Mouse (Mus musculus): ENCODE data around the gene Cdc20.

Gene Cdc20

DNA sequence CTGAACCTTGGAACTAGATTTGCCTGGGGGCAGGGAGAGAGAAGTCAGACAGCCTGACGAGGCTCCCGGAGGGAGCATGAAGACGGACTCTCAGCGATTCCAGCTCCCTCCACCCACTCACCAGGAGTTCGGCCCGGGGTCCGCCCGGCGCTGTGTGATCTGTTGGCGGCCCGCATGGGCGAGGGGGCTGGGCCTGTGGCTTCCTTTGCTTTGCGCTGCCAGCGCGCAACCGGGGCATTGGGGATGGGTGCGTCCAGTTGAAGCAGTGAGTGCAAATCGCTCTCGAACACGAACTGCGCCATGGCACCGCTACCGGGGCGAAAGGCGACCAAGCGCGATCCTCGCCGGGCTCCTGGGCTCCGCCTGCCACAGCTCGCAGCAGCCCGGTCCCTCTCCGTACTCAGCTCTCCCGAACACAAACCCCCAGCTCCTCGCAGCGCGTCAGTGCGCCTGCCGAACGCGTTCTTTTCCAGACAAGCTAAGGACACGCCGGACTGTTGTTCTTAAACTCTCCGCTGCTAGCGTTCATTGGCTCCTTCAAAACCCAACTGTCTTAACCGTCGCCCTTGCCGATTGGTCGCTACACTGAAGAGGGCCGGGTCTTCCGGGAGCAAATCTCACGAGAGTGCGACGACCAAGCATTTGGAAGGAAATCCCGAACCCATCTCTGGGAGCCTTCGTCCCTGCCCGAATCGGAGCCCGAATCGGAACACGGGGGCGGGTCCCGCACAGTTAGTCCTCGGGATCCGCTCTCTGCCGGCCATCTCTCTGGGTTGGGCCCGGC is at the start of gene Cdc20:
Gene Cdc20, minus strand, starts transcription at position 533 of the 784 bp plus-strand sequence.
- peak; percentile 96 to 98 for DNase-seq (ENCODE audit: low spot score in 2 of 2)

DNA sequence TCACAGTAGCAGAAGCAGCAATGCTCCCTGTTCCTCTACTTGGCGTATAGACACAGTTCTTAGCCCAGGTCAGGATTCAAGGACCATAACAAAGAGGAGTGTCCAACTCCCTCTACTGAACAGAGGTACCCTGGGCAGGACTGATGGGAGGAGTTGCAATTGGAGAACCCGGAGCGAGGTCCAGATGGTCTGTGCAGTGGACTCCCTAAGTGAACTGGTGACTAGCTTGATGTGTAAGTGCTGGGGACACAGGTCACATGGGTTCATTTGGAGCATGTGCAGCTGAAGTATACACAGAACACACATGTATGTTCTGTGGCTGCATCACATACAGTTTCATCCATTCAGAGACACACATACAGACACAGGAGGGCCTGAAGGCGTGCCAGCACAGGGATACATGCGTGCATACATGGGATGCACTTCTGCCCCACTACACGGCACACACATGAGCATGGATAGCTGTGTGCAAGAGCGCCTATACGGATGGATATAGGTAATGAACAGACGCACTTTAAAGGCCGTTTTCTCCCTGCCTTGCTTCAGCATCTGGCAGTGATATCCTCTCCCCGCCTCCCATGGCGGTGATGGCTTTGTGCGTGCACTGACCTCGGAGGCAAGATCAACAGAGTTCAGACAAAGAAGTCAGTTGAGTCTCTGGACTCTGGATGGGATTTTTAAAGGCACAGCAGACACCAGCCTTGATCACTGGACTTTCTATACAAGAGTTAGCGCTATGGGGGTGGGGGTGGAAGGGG is 39.8 kb upstream of the Cdc20 start:
- no peak for DNase-seq (ENCODE audit: low spot score in 2 of 2)

DNA sequence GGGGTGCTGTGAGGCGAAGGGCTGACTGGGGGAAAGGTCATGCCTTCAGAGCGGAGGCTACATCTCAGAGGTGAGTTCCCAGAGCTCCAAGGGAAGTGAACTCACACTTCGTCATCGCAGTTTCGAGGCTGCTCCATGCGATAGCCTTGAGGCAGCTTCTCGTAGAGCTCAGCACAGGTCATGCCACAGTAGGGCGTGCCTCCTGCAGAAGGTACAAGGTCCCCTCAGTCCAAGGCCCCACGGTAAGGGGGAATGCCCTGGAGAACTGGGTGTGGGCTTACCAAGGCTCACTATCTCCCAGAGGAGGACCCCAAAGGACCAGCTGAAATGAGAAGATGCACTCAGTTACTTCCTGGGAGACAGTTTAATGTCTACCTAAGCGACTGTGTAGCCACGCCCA is 35.5 kb upstream of the Cdc20 start:
- DNase-seq (ENCODE audit: low spot score in 2 of 2) = no peak

DNA sequence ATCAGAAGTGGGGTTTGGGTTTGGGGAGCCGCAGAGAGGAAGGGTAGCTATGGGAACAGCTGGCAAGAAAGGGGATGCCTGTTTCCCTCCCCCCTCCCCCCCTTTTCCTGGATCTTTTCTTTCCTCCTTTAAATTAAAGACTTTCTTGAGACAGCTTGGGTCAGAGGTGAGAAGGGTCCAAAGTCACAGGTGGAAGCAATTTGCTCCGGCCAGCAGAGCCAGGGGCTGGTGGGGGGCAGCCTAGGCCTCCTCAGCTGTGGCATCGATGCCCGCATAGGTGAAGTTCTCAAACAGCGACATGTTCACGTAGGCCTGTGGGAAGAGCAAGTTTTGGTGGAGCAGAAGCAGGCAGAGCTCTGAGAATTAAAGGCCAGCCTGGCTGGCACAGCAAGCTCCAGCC is 34.1 kb upstream of the Cdc20 start:
- no peak for DNase-seq (ENCODE audit: low spot score in 2 of 2)

DNA sequence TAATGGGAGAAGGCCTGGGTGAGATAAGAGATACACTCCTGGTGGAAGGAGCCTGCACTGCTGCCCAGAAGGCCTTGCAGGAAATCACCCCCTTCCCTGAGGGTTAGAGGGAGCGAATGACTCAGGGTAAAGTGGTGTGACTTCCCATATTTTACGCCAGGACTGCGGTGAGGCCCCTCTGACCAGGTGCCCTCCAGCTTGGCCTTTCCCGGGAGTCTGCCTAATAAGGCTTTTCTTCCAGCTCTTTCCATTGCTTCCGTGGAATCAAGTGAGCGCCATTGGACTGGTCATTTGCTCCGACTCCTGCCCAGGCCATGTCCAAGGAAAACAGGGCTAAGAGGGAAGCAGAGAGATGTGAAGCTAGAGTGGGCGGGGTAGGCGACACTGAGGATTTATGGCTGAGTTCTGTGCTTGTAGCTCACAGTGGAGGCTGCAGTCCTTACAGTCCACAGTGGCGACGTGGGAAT is 28.6 kb upstream of the Cdc20 start:
- no peak for DNase-seq (ENCODE audit: low spot score in 2 of 2)

DNA sequence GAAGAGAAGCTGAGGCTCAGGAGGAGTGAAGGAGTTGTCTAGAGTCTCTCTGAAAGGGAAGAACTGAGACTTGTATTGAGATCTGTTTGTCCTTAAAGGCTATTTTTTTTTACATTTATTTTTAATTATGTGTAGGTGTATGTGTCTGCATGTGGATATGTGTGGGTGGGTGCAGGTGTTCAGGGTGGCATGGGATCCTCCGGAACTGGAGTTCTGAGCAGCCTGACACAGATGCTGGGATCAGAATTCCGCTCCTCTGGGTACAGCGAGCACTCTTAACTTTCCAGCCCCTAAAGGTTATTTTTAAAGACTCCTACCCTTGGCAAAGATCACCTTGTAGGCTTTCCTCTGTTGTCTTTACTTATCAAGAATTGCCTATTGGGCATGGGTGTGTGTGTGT is 27.8 kb upstream of the Cdc20 start:
- DNase-seq (ENCODE audit: low spot score in 2 of 2) = no peak

DNA sequence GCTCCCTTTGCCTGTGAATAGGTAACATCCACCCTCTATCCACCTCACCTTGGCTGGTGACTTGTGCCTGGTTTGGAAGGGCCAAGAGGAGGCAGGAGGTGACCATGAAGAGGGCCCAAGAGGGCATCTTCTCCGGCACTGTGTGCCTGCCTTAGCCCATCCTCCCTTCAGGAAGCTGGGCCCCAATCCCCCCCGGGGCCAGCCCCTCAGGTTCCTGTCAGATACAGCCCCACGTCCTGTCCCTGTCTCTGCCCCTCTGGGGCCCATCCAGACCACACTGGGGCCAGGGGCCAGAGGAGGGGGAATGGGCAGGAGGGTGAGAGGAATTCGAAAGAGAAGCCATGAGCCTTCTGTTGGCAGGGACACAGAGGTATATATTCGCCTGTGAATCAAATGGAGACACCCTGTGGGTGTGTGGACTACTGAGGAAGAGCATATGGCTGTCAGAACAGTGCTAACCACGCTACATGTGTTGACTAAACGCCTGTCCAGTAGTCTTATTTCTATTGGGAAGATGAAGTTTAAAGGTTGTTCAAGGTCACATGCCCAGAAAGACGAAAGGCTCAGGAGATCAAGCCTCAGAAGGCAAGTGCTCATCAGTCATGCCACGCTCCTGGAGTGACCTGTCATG is 20.3 kb upstream of the Cdc20 start, which contains the start of gene Mpl:
Gene Mpl, minus strand, starts transcription at position 169 of the 631 bp plus-strand sequence.
- DNase-seq (ENCODE audit: low spot score in 2 of 2) = no peak

DNA sequence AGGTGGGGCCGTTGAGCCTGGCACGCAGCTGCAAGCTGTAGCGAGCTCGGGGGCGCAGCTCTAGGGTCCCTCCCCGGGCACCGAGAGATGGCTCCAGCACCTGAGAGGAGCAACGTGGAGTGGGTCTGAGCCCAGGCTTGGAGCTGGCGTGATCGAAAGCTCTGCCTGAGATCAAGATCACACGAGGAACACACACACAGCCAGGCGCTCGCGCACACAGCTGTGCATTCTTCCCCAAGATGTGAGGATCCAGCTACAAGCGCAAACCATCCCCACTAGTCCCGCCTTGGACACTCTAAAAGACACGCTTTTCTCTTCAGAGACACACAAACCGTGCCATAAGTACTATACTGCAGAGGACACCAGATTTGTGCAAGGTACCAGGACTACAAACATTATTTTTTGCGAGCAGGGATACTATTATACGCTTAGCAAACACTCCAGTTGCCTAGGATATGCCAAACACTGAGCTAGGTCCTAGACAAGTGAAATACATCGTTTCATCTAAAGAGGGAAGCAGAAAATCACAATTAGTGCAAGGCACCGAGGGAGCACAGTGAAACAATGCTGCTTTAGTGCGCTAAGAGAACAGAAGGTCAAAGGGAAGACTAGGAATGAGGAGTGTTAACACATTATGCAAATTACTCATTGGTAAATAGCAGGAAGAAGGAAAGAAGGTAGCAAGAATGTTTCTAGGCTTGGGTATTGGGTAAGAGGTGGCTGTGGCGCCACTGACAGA is 9.4 kb upstream of the Cdc20 start:
- no peak for DNase-seq (ENCODE audit: low spot score in 2 of 2)

DNA sequence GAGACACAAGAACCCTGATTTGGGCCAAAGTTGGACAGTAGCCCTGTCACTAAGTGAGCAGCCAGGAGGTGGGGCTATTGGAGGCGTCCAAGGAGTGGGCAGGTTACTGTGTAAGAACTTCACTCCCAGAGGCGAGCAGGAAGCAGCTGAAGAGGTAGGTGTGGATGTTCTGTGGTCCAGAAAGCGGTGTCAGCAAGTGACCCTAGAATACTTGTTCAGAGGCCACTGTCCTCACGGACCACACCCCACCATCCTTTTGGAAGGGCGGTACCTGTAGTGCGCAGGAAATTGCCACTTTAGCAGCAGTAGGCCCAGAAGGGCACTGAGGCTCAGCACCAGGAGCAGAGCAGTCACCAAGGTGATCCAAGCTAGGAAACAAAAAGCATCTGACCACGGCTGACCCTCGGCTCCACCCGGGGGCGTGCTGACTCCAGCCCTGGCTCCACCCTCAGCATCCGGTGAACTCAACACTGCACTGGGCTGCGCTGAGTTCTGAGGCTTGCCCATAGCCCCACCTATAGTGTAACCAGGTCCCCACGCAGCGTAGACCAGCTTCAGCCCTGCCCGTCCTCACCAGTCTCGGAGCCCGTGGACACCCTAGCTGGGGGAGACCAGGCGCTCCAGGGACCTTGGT is 8.7 kb upstream of the Cdc20 start:
- no peak for DNase-seq (ENCODE audit: low spot score in 2 of 2)

DNA sequence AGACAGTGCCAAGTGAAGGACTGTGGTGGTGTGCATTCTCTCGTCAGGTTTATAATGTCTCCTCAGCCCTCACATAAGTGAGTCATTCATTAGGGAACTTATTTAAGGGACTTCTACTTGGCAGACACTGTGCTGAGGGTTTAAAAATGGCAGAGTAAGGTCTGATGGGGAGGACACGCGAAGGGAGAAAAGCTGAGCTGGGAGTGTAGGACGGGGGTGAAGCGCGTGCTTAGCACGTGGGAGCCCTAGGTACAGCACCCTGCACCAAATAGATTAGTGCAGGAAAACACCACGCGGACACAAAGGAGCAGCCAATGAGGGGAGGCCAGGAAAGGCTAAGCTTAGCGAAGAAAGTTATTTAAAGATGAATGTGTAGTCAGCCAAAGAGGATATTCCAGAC is 7.9 kb upstream of the Cdc20 start:
- DNase-seq (ENCODE audit: low spot score in 2 of 2) = no peak

DNA sequence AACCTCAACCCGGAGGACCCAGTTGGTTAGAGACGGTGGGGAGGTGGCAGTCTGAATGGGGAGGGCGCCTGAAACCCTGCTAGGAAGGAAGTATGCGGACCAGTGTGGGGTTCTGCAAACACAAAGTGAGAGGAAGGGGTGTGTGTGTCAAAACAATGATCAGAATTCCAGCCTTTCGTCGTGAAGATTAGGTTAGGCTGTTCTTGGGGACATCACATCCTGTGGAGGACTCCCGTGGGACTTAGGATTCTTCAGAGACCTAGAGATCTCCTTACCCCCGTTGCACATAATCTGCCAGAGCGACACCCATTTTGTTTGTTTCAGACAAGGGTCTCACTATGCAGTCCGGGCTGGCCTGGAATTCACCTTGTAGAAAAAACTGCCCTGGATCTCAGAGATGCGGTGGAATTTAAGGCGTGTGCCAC is 689 bp upstream of the Cdc20 start:
- no peak for DNase-seq (ENCODE audit: low spot score in 2 of 2)

DNA sequence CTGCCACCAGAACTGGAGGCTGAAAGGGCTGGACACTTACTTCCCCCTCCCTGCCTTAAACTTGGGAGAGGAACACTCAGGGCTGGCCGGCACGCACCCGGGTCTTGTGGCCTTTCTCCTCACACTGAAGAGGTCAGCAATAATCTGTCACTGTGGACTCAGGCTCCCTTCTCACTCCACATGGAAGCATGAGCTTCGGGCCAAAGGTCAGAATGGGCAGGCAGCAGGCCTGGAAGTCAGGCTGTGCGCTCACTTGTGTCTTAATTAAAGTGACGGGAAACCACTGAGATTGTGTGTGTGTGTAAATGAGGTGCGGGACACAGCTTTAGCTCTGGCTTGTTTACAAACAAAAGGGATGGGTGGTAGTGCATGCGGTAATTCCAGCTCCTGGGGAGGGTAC is 4.8 kb downstream of the Cdc20 start:
- DNase-seq (ENCODE audit: low spot score in 2 of 2) = no peak

DNA sequence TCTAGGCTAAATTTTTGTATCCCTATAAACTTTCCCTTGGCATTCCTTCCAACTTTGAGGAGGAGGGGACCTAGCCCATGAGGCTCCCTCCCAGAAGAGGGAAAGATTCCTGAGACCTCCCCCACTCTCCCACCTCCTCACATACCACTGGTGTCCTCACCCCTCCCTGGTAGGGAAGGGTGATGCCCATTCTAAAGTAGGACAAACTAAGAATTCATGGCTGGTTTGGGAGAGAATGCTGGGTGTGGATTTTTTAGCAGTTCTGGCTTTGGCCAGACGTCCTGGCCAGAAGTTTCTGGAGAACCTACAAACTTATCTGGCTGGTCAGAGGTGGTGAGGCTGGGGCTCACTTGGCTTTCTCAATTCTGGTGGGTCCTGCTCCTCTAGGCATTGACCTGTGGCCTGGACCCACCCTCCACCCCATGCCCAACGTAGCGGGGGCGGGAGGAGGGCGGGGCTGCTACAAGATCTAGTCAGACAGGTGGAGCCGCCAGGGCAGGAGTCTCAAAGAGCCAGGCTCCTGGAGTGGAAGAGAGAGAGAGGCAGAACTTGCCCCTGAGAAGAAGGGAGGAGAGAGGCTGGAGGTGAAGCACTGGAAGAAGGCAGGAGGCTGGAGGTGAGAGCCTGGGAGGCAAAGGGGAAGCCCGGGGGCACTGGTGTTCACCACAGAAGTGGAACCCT is 7.8 kb downstream of the Cdc20 start:
- no peak for DNase-seq (ENCODE audit: low spot score in 2 of 2)

DNA sequence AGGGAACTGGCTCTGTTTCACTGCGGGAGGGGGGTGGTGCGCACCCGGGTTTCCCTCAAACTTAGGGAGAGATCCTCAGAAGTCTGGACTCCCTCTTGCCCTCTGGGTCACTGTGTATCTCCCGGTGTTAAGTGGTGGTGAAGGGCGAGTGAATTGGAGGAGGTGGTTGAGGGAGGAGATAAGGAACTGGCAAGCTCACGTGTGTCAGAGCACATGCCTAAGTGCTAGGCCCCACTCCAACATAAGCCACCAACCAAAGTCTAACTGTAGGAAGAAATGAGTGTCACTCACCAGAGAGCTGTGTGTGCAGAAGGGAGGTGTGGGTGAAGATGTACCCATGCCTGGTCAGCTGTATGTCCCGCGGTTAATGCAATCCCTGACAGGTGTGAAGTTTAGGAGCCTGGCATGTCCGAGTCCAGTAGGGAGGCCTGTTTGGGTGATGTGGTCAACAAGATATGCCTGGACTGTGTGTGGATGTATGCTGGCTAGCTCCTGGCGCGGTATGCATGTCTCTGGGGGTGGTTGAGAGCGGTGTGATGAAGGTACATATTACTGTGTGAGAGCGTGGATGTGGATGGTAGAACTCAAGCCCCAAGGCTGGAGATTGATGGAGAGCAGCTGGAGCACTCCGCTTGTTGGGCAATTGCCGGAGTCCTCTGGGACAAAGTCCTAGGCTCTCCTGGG is 8.5 kb downstream of the Cdc20 start:
- DNase-seq (ENCODE audit: low spot score in 2 of 2) = no peak

DNA sequence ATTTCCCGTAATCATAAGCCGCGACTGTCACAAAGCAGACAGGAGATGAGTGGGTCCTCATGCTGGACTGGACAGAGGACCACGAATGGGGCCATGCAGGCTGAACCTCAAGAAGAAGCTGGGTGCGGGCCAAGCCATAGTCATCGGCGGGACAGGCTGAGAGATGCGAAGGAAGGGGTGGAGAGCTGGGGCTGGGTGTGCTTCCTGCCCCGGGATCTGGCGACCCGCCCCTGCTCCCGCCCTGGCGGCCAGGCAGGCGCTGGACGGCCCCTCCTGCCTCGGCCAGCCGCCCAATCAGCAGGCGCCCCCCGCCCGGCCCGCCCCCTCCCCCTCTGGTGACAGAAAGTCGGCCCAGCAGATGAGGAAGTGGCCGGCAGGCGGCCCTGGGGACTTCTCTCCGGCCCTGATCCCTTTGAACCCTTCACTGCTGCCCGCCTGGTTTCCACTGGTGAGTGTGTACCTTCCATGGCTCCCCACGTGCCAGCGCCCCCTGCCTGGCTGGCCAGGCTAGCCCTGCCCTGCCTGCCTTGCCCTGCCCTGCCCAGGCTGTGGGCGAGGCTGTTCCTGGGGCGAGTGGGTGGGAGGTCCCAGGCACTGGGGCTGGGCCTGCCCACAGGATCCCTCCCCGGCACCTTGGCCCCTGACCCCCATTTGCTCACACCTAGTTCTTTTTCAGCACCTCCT is 9.2 kb downstream of the Cdc20 start, which contains the start of gene Elovl1:
Gene Elovl1, plus strand, starts transcription at position 326 of the 684 bp plus-strand sequence.
- peak; percentile 85 to 88 for DNase-seq (ENCODE audit: low spot score in 2 of 2)

DNA sequence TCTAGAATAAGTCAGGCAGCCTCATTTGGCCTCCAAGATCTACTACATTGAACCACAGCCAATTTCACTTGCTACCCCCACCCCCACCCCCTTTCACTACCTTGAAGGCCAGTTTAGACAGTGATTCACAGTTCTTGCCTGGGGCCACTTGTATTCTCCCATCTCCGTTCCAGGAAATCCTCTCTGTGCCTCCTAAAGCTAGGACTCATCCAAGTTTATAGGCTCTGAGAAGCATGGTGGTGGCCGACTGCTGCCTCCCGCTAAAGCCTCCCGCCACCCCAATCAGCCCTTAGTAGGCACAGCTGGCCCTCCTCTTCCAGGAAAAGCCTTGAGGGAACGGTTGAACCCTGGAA is 9.8 kb downstream of the Cdc20 start:
- DNase-seq (ENCODE audit: low spot score in 2 of 2) = no peak

DNA sequence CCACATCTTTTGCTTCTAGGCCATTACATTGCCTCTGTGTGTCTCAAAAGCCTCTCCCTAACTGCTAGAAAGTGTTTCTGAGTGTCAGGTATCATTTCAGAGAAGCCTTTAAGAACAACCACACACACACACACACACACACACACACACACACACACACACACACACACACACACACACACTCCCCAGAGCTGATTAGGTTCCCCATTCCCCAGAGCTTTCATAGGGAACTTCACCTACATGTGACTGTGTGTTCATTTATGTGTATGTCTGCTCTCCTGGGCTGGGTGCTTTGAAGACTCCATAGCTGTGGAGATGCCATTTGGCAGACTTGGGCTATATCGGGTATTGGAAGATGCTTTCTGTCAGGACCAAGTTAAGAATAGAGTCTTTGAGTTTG is 11.8 kb downstream of the Cdc20 start:
- no peak for DNase-seq (ENCODE audit: low spot score in 2 of 2)

DNA sequence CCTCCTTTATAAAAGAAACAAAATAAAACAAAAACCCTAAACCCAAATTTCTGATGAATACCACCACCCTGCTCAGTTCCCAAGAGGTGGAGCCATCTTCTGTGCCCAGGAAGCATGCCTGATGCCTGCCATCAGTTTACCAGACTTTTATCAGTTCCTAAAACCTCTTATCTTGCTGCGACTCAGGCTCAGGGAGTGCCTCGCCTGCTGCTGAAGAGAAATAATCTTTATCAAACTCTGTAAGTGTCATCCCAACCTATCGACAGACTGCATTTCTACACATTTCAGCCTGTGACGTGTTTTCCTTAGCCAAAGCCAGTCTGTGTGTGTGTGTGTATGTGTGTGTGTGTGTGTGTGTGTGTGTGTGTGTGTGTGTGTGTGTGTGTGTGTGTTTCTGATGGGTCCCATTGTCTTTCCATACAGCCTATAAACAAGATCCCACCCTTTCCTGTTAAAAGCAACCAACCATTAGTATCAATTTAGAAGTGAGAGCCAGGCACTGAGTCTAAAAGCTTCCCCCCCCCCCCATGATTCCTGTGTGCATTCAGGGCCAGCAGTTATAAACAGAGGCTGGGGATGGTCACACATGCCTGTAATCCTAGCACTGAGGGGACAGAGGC is 12.5 kb downstream of the Cdc20 start:
- DNase-seq (ENCODE audit: low spot score in 2 of 2) = no peak

DNA sequence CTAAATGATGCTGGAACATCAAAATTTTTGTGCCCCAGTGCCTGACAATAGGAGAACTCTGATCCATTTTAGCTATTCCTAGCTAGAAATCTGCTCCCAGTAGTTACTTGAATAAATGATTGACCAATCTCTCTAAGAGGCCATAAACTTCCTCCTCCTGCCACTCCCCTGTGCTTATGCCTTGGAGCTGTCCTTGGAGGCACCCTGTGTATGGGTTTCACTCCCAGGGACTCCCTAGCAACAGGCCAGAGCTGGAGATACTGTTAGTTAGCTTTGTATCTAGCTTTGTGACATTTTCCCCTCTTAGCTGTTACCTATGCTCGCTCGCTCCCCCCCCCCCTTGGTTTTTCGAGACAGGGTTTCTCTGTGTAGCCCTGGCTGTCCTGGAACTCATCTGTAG is 15.8 kb downstream of the Cdc20 start:
- DNase-seq (ENCODE audit: low spot score in 2 of 2) = no peak
